Mouse (Mus musculus): Measurements from ENCODE around the gene Snhg11. TPM values are rescaled to one million over a fixed set of nuclear protein-coding genes. Genes with fewer than 3 reads are reported as not detected.

Snhg11 gene
- polyA plus RNA-seq, 1 experiment from 2014 or later, result 10.0 TPM

GRCm38 (mm10) chr2:158408997-158409594 lies 33.7 kb downstream of the Snhg11 start:
- Histone ChIP-seq H3K4me2 (replicated peaks; ENCODE audit: low read depth, low read length) (peak overlapping the region; percentile 56), H3K27me3 (ENCODE audit: control insufficient read depth, insufficient read depth, low read length) (no peaks in the 10 kb centered on the region), H3K4me3 (ENCODE audit: low read depth, low read length) (peak overlapping the region; percentile 95), H3K9me3 (ENCODE audit: control insufficient read depth, low read depth, low read length) (no peaks in the 10 kb centered on the region), H3K9ac (replicated peaks; ENCODE audit: low read depth, low read length) (0 out of 2 replicates have a peak overlapping the region, but pooled peaks have one; percentile 21), H3K4me1 (ENCODE audit: control insufficient read depth, insufficient read depth, low read length) (peaks cover 9% of the 10 kb centered on the region), H3K27ac (ENCODE audit: low read length) (no peak overlapping the region), H3K36me3 (ENCODE audit: control insufficient read depth, insufficient read depth, low read length) (no peaks in the 10 kb centered on the region)
- peak; percentile 5; the same call in 1 of the 2 replicates for ATAC-seq (ENCODE audit: insufficient number of reproducible peaks, insufficient read depth, low FRiP score, low read depth)
- 18% methylated on average over 14 of the region's 14 CpGs for WGBS

GRCm38 (mm10) chr2:158409595-158410021 lies 34.2 kb downstream of the Snhg11 start, which contains the start of gene Ralgapb:
TSS of gene Ralgapb (plus strand) at chr2:158409848.
- H3K27ac ChIP-seq (ENCODE audit: low read length), result peak within 1 kb of the TSS; percentile 84
- WGBS, result 0% methylated on average over 45 of the region's 46 CpGs
- H3K4me1 ChIP-seq (ENCODE audit: control insufficient read depth, insufficient read depth, low read length), result peaks cover 9% of the 10 kb centered on the region
- H3K27me3 ChIP-seq (ENCODE audit: control insufficient read depth, insufficient read depth, low read length), result no peaks in the 10 kb centered on the region
- peak within 1 kb of the TSS; percentile 78 for H3K9ac ChIP-seq (replicated peaks; ENCODE audit: low read depth, low read length)
- peak within 1 kb of the TSS; percentile 95 for H3K4me3 ChIP-seq (ENCODE audit: low read depth, low read length)
- peak within 1 kb of the TSS; percentile 83 for H3K4me2 ChIP-seq (replicated peaks; ENCODE audit: low read depth, low read length)
- no peaks in the 10 kb centered on the region for H3K9me3 ChIP-seq (ENCODE audit: control insufficient read depth, low read depth, low read length)
- H3K36me3 ChIP-seq (ENCODE audit: control insufficient read depth, insufficient read depth, low read length), result no peaks in the 10 kb centered on the region
- ATAC-seq (ENCODE audit: insufficient number of reproducible peaks, insufficient read depth, low FRiP score, low read depth), result peak; percentile 89

GRCm38 (mm10) chr2:158410022-158411014 lies 34.9 kb downstream of the Snhg11 start:
- Histone ChIP-seq H3K9ac (replicated peaks; ENCODE audit: low read depth, low read length) (peak overlapping the region; percentile 78), H3K4me3 (ENCODE audit: low read depth, low read length) (peak overlapping the region; percentile 95), H3K27ac (ENCODE audit: low read length) (peak overlapping the region; percentile 84), H3K9me3 (ENCODE audit: control insufficient read depth, low read depth, low read length) (no peaks in the 10 kb centered on the region), H3K4me2 (replicated peaks; ENCODE audit: low read depth, low read length) (peak overlapping the region; percentile 83), H3K4me1 (ENCODE audit: control insufficient read depth, insufficient read depth, low read length) (peaks cover 9% of the 10 kb centered on the region), H3K27me3 (ENCODE audit: control insufficient read depth, insufficient read depth, low read length) (no peaks in the 10 kb centered on the region), H3K36me3 (ENCODE audit: control insufficient read depth, insufficient read depth, low read length) (no peaks in the 10 kb centered on the region)
- WGBS, result 3% methylated on average over 39 of the region's 67 CpGs
- peak; percentile 75 for ATAC-seq (ENCODE audit: insufficient number of reproducible peaks, insufficient read depth, low FRiP score, low read depth)

DNA sequence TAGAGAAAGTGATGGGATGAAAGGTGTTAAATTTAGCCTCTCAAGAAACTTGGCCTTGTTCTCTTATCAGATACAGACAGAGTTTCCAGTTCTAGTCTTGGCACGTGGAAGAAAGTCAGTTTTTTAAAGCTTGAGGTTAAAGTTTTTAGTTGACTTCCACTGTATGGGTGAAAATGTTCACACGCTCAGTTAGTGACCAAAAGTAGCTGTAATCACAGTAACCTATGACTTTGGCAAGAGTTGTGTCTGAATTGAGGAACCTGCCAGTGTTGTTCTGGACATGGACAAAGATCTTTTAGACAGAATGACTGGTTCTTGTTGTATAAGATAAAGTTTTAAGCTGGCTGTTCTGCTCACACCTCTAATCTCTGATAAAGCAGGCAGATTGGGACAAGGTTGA lies 37.8 kb downstream of the Snhg11 start:
- H3K4me3 ChIP-seq (ENCODE audit: low read depth, low read length), result no peak overlapping the region
- no peaks in the 10 kb centered on the region for H3K9me3 ChIP-seq (ENCODE audit: control insufficient read depth, low read depth, low read length)
- no peak overlapping the region for H3K27ac ChIP-seq (ENCODE audit: low read length)
- 75% methylated on average over 2 of the region's 2 CpGs for WGBS
- peaks cover 9% of the 10 kb centered on the region for H3K4me1 ChIP-seq (ENCODE audit: control insufficient read depth, insufficient read depth, low read length)
- H3K4me2 ChIP-seq (replicated peaks; ENCODE audit: low read depth, low read length), result no peak overlapping the region
- no peaks in the 10 kb centered on the region for H3K36me3 ChIP-seq (ENCODE audit: control insufficient read depth, insufficient read depth, low read length)
- no peak overlapping the region for H3K9ac ChIP-seq (replicated peaks; ENCODE audit: low read depth, low read length)
- ATAC-seq (ENCODE audit: insufficient number of reproducible peaks, insufficient read depth, low FRiP score, low read depth), result no peak
- no peaks in the 10 kb centered on the region for H3K27me3 ChIP-seq (ENCODE audit: control insufficient read depth, insufficient read depth, low read length)

GRCm38 (mm10) chr2:158415826-158416225 lies 40.4 kb downstream of the Snhg11 start:
- H3K36me3 ChIP-seq (ENCODE audit: control insufficient read depth, insufficient read depth, low read length), result no peaks in the 10 kb centered on the region
- no peaks in the 10 kb centered on the region for H3K9me3 ChIP-seq (ENCODE audit: control insufficient read depth, low read depth, low read length)
- H3K4me1 ChIP-seq (ENCODE audit: control insufficient read depth, insufficient read depth, low read length), result peaks cover 5% of the 10 kb centered on the region
- H3K27me3 ChIP-seq (ENCODE audit: control insufficient read depth, insufficient read depth, low read length), result no peaks in the 10 kb centered on the region
- 62% methylated on average over 1 of the region's 1 CpGs for WGBS
- ATAC-seq (ENCODE audit: insufficient number of reproducible peaks, insufficient read depth, low FRiP score, low read depth), result no peak
- no peak overlapping the region for H3K9ac ChIP-seq (replicated peaks; ENCODE audit: low read depth, low read length)
- H3K27ac ChIP-seq (ENCODE audit: low read length), result no peak overlapping the region
- no peak overlapping the region for H3K4me2 ChIP-seq (replicated peaks; ENCODE audit: low read depth, low read length)
- no peak overlapping the region for H3K4me3 ChIP-seq (ENCODE audit: low read depth, low read length)

DNA sequence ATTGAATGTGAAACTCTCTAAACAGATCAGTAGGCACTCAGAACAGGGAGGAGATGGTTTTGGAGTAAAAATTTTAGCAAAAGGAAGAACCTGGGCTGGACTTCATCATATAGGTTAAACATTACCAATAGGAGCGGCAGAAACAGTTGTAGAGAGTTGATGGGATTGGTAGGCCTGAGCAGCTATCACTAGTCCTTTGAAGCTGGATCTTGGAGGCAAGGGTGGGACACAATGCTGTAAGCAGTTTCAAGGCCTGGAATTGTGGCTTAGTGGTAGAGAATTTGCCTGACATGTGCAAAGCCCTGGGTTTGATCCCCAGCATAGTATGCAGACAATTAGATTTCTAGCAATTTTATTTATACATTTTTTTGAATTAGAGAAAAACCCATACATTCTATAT lies 43.2 kb downstream of the Snhg11 start:
- no peak overlapping the region for H3K9ac ChIP-seq (replicated peaks; ENCODE audit: low read depth, low read length)
- 0 out of 2 replicates have a peak, but pooled peaks cover 1% of the 10 kb centered on the region for H3K4me1 ChIP-seq (ENCODE audit: control insufficient read depth, insufficient read depth, low read length)
- peaks cover 9% of the 10 kb centered on the region; the same call in 1 of the 2 replicates for H3K36me3 ChIP-seq (ENCODE audit: control insufficient read depth, insufficient read depth, low read length)
- no peak overlapping the region for H3K4me3 ChIP-seq (ENCODE audit: low read depth, low read length)
- ATAC-seq (ENCODE audit: insufficient number of reproducible peaks, insufficient read depth, low FRiP score, low read depth), result no peak
- no peaks in the 10 kb centered on the region for H3K27me3 ChIP-seq (ENCODE audit: control insufficient read depth, insufficient read depth, low read length)
- WGBS, result 64% methylated on average over 1 of the region's 1 CpGs
- H3K4me2 ChIP-seq (replicated peaks; ENCODE audit: low read depth, low read length), result no peak overlapping the region
- H3K27ac ChIP-seq (ENCODE audit: low read length), result no peak overlapping the region
- H3K9me3 ChIP-seq (ENCODE audit: control insufficient read depth, low read depth, low read length), result no peaks in the 10 kb centered on the region

Other genes starting within 250 kb of the Snhg11 start
- 56.0 and 63.4 TPM in 2 replicates for gene Tgm2, start 229.2 kb upstream of the Snhg11 start, polyA plus RNA-seq (2014; fragmentation: Nextera tagmentation; extraction: Ambion mirVana)
- 2.3 and 2.6 TPM in 2 replicates for gene D630003M21Rik, start 146.4 kb upstream of the Snhg11 start, polyA plus RNA-seq (2014; fragmentation: Nextera tagmentation; extraction: Ambion mirVana)
- gene Bpi, start 117.5 kb upstream of the Snhg11 start, polyA plus RNA-seq (2014; fragmentation: Nextera tagmentation; extraction: Ambion mirVana), result not detected in 2 replicates
- gene Lbp, start 69.1 kb upstream of the Snhg11 start, polyA plus RNA-seq (2014; fragmentation: Nextera tagmentation; extraction: Ambion mirVana), result 3.5 and 5.3 TPM in 2 replicates
- 26.8 and 26.9 TPM in 2 replicates for gene Ralgapb, start 34.2 kb downstream of the Snhg11 start, polyA plus RNA-seq (2014; fragmentation: Nextera tagmentation; extraction: Ambion mirVana)
- gene Adig, start 127.0 kb downstream of the Snhg11 start, polyA plus RNA-seq (2014; fragmentation: Nextera tagmentation; extraction: Ambion mirVana), result 0.77 and 1.2 TPM in 2 replicates
- 1.4 and 1.7 TPM in 2 replicates for gene Arhgap40, start 137.2 kb downstream of the Snhg11 start, polyA plus RNA-seq (2014; fragmentation: Nextera tagmentation; extraction: Ambion mirVana)
- gene Slc32a1, start 235.1 kb downstream of the Snhg11 start, polyA plus RNA-seq (2014; fragmentation: Nextera tagmentation; extraction: Ambion mirVana), result not detected in 2 replicates
- 10.5 and 14.8 TPM in 2 replicates for gene Actr5, start 249.2 kb downstream of the Snhg11 start, polyA plus RNA-seq (2014; fragmentation: Nextera tagmentation; extraction: Ambion mirVana)

All from stomach, embryonic 14.5 days (tissue).